In genomic region chr16:17776828-17777227, GRCm38 (mm10) we compare ENCODE assay signal across 9 mouse cellular contexts. TPM values are rescaled to one million over a fixed set of nuclear protein-coding genes. Genes with fewer than 3 reads are reported as not detected.
DNase-seq lines count a peak whose midpoint lies in the region; ATAC-seq and TF ChIP-seq lines count a peak whose summit lies in the region.
"Had no signal": no experiment of that assay in that cellular context is flagged by ENCODE, and none has a peak within 500 bp of the region (broad histone marks: within the 10 kb centered on the region; RNA-seq: fewer than 3 reads in every experiment).

No protein-coding gene starts in this region.

- H3K36me3 ChIP-seq in heart, postnatal 0 days (replicated peaks; ENCODE audit: control insufficient read depth, insufficient read depth, low read length), result peaks cover 55% of the 10 kb centered on the region

- no peak for DNase-seq in heart, postnatal 0 days (ENCODE audit: low spot score)
- DNase-seq in heart, adult 8-10 months (ENCODE audit: low spot score), result no peak
- DNase-seq in right cerebral cortex, postnatal 4 days, result peak; percentile 58
- DNase-seq in right cerebral cortex, postnatal 36 days (ENCODE audit: low spot score in 2 of 2), result no peak
- peak; percentile 47 to 53 for DNase-seq in cerebellum, postnatal 36 days
- no peak for DNase-seq in Muller cell, postnatal 12 days (ENCODE audit: inconsistent ontology term)
- DNase-seq in layer of hippocampus, adult 18-20 months (ENCODE audit: low spot score in 2 of 2), result no peak

- H3K4me1 ChIP-seq in heart, postnatal 0 days (ENCODE audit: control insufficient read depth, insufficient read depth), result no peaks in the 10 kb centered on the region
- H3K4me1 ChIP-seq: embryonic facial prominence, embryonic 12.5 days had no signal

- no peak for TF ChIP-seq EP300 in heart, postnatal 0 days (IDR thresholded peaks at IDR 0.05; ENCODE audit: low read depth)

- no peaks in the 10 kb centered on the region for H3K27me3 ChIP-seq in heart, postnatal 0 days (ENCODE audit: control insufficient read depth, insufficient read depth, low read length)
- H3K27me3 ChIP-seq: embryonic facial prominence, embryonic 12.5 days had no signal

- H3K27ac ChIP-seq in heart, postnatal 0 days (ENCODE audit: low read depth), result no peak overlapping the region
- H3K27ac ChIP-seq: embryonic facial prominence, embryonic 12.5 days had no signal

- H3K9ac ChIP-seq in heart, postnatal 0 days (replicated peaks; ENCODE audit: low read depth, low read length), result no peak overlapping the region
- H3K9ac ChIP-seq: embryonic facial prominence, embryonic 12.5 days had no signal

- peak; percentile 50 for TF ChIP-seq CTCF in heart, postnatal 0 days (IDR thresholded peaks at IDR 0.05; ENCODE audit: low read depth)

- 67% methylated on average over 11 of the region's 11 CpGs for WGBS in heart, postnatal 0 days

- no peaks in the 10 kb centered on the region for H3K9me3 ChIP-seq in heart, postnatal 0 days (replicated peaks; ENCODE audit: control insufficient read depth, low read length)
- H3K9me3 ChIP-seq: embryonic facial prominence, embryonic 12.5 days had no signal

- no peak for ATAC-seq in heart, postnatal 0 days (ENCODE audit: insufficient read depth, low read depth)
- ATAC-seq in neutrophil, adult 5-6 weeks (ENCODE audit: extremely low read depth, insufficient number of reproducible peaks, low FRiP score, poor library complexity, severe bottlenecking), result 0 out of 2 replicates have a peak, but pooled peaks have one; percentile 23

- H3K4me2 ChIP-seq in heart, postnatal 0 days (ENCODE audit: low read depth, low read length), result no peak overlapping the region
- H3K4me2 ChIP-seq: embryonic facial prominence, embryonic 12.5 days had no signal

- no peak overlapping the region for H3K4me3 ChIP-seq in heart, postnatal 0 days (ENCODE audit: low read depth, low read length)
- H3K4me3 ChIP-seq: embryonic facial prominence, embryonic 12.5 days had no signal

RNA-seq across cellular contexts. Expression of gene Klhl22, which starts 17.4 kb away (rescaled TPM):
- 42.0 and 47.4 TPM in 2 replicates for total RNA-seq in heart, postnatal 0 days (2014; rRNA removed; ENCODE audit: low replicate concordance)
- 21.7 and 23.0 TPM in 2 replicates for polyA plus RNA-seq in heart, postnatal 0 days (2015; fragmentation: Nextera tagmentation; extraction: Ambion mirVana)
- 10 to 100 TPM; 18.8 to 23.0 (median 19.4) TPM for total RNA-seq in heart, adult 8-10 months (2022)
- total RNA-seq in neutrophil, adult 5-6 weeks (2017), result 8.6 and 10.5 TPM in 2 replicates
- total RNA-seq in layer of hippocampus, adult 18-20 months (2021), result 100 to 1,000 TPM in 1 of 2 experiments, 10 to 100 TPM in 1; 86.9 to 100 TPM

RNA-seq across cellular contexts. Expression of gene Scarf2, which starts 20.3 kb away (rescaled TPM):
- 19.3 and 25.4 TPM in 2 replicates for total RNA-seq in heart, postnatal 0 days (2014; rRNA removed; ENCODE audit: low replicate concordance)
- polyA plus RNA-seq in heart, postnatal 0 days (2015; fragmentation: Nextera tagmentation; extraction: Ambion mirVana), result 2.6 and 2.8 TPM in 2 replicates
- total RNA-seq in heart, adult 8-10 months (2022), result 1 to 10 TPM; 3.3 to 5.2 (median 4.4) TPM
- total RNA-seq in neutrophil, adult 5-6 weeks (2017), result not detected in 2 replicates
- total RNA-seq in layer of hippocampus, adult 18-20 months (2021), result 1 to 10 TPM; 1.5 to 2.5 TPM

RNA-seq across cellular contexts. Expression of gene Med15, which starts 44.1 kb away (rescaled TPM):
- total RNA-seq in heart, postnatal 0 days (2014; rRNA removed; ENCODE audit: low replicate concordance), result 40.2 and 63.7 TPM in 2 replicates
- polyA plus RNA-seq in heart, postnatal 0 days (2015; fragmentation: Nextera tagmentation; extraction: Ambion mirVana), result 18.0 and 18.6 TPM in 2 replicates
- 10 to 100 TPM; 22.3 to 27.2 (median 23.0) TPM for total RNA-seq in heart, adult 8-10 months (2022)
- 55.6 and 63.1 TPM in 2 replicates for total RNA-seq in neutrophil, adult 5-6 weeks (2017)
- total RNA-seq in layer of hippocampus, adult 18-20 months (2021), result 10 to 100 TPM; 68.5 to 76.3 TPM

RNA-seq across cellular contexts. Expression of gene B830017H08Rik, which starts 56.1 kb away (rescaled TPM):
- not detected in 2 replicates for total RNA-seq in heart, postnatal 0 days (2014; rRNA removed; ENCODE audit: low replicate concordance)
- not detected in 2 replicates for polyA plus RNA-seq in heart, postnatal 0 days (2015; fragmentation: Nextera tagmentation; extraction: Ambion mirVana)
- not detected for total RNA-seq in heart, adult 8-10 months (2022)
- not detected in 2 replicates for total RNA-seq in neutrophil, adult 5-6 weeks (2017)
- total RNA-seq in layer of hippocampus, adult 18-20 months (2021), result 1 to 10 TPM; 2.0 to 3.3 TPM

Comparison
In these comparisons a context has a peak if more than half of its experiments do, and no peak if none do; other contexts are left out.
1. DNase-seq: peak in right cerebral cortex, postnatal 4 days (single experiment) and cerebellum, postnatal 36 days (2 of 2); none in heart, postnatal 0 days (single experiment), heart, adult 8-10 months (single experiment), right cerebral cortex, postnatal 36 days (0 of 2), Muller cell, postnatal 12 days (single experiment) and layer of hippocampus, adult 18-20 months (0 of 2).